Mouse (Mus musculus) retina, adult 2 months (tissue): Measurements from ENCODE around the gene Loxl4.

Experiments
- DNase-seq: peaks from one replicate; pipeline ENCODE4 v3.0.0-alpha.2; 2012; ENCODE audit warnings: low read depth, low spot score

Loxl4 gene

DNA sequence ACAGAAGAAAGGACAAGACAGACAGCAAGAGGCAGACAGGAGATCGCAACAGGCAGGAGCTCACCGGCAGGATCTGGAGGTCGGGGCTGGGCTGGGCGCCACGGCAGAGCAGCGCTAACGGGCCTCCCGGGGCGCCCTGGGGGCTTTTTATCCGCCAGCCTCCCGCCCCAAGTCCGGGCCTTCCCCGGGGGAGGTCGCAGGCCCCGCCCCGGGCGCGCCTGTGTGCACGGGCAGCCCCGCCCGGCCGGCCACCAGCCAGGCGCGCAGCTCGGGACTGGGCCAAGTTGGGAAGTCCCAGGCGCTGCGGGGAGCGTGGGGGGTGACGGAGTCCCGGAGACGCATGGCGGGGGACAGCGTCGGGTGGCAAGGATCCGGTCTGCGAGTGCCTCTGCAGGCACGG is at the start of gene Loxl4:
Gene Loxl4 (minus strand): TSS at position 160 of the 400 bp plus-strand sequence.
- no peak for DNase-seq

DNA sequence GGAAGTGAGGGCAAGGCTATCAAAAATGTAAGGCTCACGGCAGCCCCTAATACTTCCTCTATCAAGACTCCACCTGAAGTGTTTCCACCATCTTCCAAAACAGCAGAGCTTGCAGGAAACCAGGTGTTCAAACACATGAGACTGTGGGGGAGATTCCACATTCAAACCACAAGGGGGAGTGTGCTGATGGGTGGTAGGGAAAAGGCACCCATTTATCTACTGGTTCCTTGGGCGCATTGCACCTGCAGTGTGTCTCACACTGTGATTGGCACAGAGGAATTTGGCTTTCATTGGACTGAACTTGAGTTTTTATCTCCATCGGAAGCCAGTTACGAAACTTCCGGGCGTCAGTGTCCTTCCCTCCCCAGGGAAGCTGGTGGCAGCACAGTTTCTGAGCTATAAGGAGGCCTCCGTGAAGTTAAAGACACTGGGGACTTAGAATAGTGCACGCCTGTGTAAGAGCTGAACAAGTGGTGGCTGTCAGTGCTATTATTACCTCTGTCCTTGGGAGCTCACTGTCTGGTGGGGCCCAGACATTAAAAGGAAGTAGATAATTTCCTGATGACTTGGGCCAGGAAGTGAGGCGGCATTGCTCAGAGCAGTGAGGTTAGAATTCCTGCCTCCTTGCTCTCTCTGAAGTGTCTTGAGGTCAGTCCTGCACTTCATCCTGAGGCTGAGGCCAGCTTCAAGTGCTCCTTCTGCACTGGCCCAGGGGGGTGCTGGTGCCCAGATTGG is 49.0 kb upstream of the Loxl4 start:
- DNase-seq = no peak

DNA sequence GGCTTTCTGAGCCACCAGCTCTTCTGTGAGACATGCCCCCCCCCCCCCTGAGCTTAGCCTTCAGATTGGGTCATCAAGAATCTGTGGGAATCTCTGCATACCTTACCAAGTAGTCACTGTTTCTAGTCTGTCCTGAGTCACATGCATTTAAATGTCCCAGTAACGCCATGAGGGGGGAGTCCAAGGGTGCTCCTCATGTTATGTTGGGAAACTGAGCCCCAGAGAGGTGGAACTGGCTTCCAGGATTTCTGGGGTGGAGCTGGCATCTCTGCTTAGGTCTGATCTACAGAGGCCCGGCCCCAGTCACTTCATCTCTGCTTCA is 47.6 kb upstream of the Loxl4 start:
- no peak for DNase-seq

DNA sequence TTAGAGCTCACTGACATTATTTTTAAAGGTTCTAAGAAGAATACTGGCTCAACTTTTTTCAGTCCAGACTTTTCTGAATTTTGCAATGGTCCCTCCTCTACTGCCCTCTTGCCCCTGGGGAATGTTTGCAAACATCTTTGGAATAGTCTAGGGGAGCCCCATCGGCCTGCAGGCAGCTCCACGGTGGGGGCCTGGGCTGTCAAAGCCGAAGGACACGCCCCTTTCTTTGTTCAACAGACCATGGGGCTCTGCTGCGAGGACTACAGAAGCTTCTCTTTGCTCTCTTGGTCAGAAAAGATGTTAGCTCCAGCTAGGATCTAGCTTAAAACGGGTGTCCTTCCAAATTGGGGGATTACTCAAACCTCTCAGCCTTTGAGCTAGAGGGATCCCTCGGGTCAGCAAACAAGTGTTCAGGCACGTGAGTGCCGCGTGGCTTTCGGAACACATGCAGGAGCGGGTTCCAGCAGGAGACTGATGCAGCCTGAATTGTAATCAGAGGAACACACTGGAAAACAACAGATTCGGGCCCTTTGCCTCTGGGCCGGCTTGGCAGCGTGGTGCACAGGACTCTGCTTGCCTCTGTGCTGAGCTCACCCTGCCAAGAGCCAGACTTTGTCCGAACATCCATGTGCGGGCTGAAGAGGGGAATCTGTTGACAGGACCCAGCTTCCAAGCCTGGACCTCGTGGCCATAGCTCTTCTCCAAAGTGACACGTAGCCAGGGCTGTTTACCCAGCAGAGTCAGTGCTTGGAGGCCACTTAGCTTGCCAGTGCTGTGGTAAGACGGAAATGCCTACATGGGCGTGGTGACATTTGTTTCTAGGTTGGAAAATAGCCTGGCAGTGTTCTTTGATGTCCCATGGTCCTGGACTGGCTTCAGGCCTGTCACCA is 47.0 kb upstream of the Loxl4 start:
- DNase-seq = no peak

DNA sequence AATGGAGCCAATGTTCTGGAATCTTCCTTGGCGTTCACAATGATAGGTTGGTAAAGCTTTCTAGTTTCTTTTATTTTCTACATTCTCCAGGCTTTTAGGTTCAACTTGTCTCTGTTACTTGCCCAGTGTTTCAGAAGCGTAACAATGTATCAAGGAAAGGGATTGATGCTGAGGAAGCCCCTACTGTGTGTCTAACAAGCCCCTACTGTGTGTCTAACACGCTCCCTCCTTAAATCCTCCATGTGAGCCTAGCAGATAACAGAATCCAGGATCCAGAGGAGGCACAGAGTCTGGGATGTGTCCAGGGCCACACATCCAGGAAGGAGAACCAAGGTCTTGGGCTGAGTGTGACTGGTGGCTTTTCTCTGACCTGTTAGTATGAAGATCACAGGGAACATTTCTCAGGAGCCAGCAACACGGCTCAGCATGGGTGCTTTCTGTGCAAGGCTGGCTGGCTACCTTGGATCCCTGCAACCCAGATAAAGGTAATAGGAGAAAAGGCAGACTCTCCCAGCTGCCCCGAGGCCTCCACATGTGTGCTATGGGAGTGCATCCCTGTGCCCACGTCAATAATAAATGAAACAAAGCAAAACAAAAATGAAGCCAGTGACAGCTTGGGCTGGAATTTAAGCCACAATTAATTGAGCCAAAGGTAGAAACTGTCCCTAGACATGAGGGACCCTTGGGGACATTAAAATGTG is 46.0 kb upstream of the Loxl4 start:
- DNase-seq = no peak

DNA sequence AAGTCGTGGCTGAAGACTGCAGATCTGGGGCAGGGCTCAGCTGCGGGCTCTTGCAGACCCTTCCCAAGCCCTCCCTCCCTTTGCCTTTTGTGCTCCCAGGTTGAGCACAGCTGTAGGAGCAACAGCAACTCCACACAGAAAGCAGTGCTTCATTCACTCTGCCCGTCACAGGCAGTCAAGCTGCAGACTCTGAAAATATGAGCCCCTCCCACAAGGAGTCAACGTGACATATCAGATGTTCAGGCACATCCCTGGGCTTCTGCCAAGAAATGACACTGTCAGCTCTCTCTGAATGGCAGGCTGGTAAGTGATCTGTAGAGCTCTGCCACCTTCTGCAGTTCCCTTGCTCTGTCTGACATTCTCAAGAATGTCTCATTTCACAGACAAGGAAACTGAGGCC is 45.2 kb upstream of the Loxl4 start:
- no peak for DNase-seq

DNA sequence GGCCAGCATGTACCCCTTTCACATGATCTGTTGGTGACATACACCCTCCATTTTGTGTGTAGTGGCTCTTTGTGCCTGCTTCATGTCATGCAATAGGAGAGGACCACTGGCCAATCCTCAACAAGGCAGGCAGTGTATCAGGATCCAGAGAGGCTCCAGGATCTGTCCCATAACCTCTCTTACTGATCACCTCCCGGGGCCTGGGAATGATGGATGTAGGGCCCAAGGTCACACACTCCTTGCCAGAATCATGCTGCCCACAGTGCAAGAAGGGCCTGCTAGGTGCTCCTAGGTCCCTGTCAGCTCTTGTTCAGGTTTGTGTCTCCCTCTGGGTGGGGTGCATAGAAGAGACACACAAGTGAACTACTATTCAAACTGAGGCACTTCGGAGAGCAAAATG is 44.7 kb upstream of the Loxl4 start:
- DNase-seq = no peak

DNA sequence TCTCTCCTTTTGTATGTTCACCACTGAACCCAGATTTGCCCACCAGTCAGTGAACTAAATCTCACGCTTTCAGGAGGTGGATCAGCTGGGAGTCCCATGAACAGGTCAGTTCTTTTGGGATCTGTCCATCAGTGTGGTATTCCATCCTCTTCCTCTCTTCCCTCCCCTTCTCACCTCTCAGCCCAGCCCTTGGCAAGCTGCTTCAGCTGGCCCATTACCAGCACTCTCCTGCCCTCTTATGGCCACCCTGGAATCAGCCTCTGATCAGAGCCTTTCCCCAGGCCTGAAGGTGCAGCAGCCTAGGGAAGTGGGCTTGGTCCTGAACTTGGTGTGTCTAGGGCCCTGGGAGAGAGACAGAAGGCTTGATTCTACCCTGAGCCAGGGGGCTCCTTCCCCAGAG is 42.4 kb upstream of the Loxl4 start:
- DNase-seq = peak; percentile 50

DNA sequence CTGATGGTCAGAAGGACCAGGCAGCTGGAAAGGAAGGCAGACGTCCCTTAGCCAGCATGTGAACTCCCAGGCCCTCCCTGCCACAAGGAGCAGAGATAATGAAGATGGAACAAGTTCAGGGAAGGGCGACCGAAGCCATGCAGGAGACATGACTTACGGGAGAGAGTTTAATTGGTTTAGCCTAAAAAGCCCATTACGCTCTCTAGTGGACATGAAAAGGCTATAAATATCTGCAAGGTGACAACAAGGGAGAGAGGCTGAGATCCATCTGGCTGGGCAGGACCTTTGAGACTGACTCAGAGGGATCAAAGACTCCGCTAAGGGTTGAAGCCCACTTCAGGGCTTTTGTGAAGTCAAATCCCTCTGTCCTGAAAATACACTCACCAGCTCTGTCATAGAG is 40.5 kb upstream of the Loxl4 start:
- no peak for DNase-seq

DNA sequence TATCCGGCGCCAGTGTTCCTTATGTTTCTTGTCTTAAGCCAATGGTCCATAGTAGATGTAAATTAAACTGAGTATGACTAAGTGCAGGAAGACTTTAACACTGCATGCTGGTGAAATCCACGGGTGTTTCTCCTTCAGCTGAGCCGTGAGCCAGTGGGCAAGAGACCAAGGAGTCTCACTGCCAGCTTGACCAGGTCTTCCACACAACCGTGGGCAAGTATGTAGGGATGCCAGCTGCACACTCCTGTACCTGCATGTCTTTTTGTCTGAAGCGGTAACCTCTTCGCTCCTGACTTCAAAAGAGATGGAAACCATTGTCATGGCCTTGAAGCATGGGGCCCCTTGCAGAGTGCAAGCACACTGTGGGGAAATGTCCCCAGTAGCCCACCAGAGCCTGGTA is 39.8 kb upstream of the Loxl4 start:
- DNase-seq = no peak

DNA sequence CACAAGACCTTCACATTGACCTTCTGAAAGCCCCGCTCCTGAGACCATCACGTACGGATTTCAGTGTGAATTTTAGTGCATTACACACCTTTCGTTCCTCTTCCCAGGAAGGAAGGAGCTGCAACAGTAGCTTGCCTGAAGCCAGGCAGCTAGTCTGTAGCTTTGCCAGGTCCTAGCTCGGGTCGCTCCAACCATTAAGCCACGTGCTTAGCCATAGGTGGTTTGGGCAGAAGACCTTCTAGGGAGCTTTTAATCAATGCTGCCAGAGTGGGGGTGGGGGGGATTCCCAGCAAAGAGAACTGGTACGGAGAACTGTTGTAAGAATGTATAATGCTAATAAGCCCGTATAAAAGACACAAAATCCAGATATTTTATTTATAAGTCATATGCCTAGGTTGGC is 27.6 kb upstream of the Loxl4 start:
- DNase-seq = no peak

DNA sequence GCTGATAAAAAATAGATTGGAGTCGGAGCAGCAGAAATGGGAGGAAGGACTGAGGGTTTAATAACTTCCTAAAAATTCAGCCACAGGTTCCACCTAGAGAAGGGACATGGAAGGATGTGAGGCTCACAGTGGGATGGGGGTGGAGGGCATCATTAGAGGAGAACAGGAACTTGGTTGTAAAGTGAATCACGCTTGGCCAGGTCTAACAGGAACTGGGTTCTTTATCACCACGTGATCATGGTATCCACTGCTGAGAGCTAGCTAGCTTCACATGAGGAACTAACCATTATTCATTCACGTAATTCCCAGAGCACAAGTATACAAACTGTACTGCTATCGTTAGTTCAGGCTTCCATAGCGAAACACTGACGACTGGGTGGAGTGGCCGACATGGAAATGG is 26.9 kb upstream of the Loxl4 start:
- DNase-seq = no peak

DNA sequence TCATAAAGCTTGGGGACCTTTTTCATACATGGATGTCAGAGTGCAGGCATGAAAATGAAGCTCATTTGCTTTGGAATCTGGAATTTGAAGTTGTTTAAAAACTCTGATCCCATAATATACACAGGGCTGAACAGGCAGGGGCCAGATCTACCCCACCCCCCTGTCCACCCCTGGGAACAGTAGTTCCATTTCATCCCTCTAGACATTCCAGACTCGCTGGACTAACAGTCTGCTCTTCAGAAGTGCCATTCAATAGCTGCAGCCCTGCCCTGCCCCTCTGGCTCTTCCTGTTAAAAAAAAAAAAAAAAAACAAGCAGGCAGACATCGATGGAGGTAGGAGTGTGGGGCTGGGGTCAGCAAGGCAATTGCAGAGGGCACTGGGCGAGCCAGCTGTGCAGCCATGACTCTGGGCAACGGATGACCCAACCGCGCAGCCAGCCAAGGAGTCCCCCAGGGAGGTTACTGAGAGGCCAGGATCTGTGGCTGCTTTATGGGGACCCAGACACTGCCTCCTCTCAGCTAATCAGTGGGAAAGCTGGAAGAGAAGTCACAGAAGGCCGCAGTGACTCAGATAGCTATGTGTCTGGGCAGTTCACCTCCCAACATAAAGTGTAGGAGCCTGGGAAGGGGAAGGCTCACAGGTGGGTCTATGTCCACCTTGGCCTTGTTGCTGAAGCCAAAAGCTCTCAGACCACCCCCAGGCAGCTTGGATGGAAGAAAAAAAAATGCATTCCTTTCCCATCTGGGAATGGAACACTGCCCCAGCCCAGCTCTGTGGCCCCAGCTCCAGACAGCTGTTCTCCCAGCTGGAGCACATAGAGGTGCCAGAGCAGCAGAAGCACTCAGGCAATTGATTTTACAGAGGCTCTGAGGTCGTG is 26.2 kb upstream of the Loxl4 start:
- no peak for DNase-seq

DNA sequence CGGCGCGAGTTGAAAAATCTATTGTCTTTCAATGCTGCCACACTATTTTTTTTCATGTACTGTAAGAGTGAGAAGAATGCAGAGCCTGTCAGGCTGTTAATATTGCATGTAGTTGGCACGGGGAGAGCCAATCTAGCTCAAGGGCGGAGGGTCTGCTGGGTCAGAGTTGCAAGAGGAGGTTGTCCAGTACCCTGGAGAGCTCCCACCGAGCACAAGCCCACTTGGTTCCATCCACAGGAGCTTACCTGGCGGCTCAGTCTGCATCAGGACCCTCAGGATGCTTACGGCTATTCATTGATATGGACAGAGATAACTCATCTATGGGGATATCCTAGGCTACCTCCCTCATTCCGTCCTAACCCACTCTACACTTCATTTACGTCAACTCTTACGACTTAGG is 24.0 kb upstream of the Loxl4 start:
- DNase-seq = no peak

DNA sequence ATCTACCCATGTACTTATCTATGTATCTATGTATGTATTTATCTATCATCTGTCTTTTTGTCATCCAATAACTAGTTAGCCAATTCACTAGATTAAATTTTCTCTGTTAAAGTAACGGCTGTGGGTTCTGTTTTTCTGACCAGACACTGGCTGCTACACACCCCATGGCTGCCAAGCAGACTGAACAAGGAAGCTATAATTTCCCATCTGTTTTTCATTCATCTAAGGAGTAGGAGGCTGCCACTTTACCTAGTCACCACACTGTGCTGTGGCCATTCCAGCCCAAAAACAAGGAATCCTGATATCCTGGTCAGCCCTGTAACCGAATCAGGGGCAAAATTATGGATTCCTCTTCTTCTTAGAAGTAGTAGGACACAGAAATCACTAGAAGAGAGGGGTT is 21.0 kb upstream of the Loxl4 start:
- DNase-seq = no peak

DNA sequence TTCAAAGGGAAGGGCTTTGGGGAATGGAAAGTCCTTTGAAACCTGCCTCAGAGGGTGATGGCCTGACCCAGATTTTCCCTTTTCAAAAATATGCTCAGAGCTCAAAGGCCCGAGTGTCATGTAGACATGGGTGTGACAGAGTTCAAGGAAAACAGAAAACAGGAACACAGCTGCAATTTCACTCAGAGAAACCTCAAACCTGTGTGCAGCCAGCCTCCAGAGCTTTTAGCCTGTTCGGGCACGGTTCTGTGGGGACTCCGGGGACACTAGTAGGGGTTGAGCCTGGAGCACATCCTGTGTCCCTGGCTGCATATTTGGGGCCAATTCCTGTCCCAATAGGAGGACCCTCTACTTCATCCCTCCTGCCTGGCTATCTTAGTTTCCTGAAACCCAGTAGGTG is 19.7 kb upstream of the Loxl4 start:
- no peak for DNase-seq

DNA sequence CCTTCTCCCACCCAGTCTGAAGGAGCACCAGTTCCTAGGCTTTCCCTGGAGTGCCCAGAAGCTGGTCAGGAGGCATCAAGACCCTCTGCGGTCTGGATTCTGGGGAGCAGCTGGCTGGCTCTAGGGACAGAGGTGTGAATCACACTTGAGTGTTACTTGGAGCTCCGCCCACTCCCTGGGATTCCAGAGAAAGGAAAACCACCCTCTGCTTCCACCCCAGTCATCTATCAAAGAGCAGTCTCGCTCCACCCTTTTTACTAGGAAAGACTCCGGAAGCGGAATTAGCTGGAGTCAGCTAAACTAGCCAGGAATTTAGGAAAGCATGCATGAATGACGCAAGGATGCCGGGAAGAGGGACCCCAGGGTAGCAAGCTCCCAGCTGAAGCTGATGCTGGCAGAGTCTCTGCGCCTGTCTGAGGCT is 18.9 kb upstream of the Loxl4 start:
- no peak for DNase-seq

DNA sequence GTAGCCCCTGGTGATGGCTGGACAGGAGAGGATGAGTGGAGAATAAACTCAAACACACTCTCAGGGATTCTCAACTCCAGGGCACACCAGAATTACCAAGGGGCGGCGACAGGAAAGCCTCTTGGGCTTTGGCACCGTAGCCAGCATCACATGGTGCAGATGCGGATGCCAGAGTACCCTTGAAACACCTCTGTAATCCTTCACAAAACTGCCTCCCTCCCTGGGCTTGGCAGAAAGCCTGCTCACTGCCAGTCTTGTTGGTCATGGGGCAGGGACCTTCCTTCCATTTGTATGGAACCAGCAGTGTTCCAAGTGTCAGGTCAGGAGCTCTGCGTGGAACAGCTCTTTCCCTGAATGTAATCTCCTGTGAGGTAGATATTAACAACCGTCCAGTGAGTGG is 15.5 kb upstream of the Loxl4 start:
- no peak for DNase-seq

DNA sequence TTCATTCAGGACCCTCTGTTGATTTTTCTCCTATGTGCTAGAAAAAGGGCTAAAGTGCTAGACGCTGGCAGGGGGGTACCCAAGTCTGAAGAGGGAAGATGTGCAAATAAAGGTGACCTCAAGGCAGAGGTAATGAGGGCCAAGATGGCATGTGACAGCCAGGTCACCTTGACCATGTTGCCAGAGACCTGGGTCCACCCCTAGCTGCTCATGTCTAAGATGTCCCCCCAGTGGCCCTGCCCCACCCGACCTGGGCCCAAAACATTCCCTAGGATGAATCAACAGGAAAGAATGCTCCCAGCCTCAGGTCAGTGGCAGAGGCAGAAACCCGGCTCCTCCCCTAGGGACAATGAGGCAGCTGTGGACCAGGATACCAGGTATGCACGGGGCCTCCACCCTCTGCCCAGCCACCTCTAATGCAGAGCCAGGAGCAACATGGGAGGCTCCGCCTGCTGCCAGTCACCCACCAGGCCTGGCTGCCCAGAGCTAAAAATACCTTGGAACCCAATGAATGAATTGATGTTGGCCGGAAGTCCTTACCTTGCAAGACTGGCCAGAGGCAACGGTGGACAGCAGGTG is 1.1 kb upstream of the Loxl4 start:
- DNase-seq = no peak

DNA sequence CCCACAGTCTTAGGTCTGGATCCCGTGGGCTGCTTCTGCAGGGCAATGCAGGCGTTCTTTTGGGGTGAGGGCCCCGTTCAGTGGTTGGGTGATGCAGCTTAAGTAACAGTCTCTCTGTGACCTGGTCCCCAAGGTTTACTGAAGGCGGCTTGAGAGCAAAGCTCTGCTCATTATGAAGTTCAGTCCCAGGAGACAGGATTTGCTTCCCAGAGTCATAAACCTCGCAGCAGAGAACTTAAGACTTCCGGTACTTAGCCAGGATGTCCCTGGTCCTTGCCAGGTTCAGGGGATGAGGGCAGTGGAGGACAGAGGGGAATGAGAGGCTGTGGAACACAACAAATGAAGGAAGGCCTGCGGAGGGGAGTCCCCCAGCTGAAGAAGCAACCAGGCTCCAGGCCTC is 503 bp upstream of the Loxl4 start:
- no peak for DNase-seq

DNA sequence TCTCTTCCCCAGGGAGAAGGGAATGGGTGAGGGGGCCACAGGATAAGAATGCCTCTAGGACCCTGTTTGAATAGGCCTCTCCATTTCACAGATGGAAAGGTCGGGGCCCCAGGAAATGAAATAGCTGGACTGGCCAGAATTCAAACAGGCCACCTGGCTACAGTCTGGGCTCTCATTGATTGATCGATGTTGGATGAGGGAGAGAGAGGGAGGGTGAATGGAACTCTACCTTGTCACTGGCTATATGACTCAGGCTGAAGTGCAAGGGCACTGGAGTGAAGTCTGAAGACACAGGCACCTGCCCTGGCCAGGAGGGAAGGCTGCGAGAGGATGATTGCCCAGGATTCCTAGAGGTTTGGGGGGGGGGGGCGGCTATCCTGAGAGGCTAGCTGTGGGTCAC is 867 bp downstream of the Loxl4 start:
- no peak for DNase-seq
